Mouse (Mus musculus) embryo, embryonic 9.5 days (tissue): Measurements from ENCODE around the gene Hhatl.

Source experiments
- DNase-seq: peaks from one replicate; pipeline ENCODE4 v3.0.0-alpha.2; 2017; ENCODE audit errors: extremely low spot score

Hhatl gene

DNA sequence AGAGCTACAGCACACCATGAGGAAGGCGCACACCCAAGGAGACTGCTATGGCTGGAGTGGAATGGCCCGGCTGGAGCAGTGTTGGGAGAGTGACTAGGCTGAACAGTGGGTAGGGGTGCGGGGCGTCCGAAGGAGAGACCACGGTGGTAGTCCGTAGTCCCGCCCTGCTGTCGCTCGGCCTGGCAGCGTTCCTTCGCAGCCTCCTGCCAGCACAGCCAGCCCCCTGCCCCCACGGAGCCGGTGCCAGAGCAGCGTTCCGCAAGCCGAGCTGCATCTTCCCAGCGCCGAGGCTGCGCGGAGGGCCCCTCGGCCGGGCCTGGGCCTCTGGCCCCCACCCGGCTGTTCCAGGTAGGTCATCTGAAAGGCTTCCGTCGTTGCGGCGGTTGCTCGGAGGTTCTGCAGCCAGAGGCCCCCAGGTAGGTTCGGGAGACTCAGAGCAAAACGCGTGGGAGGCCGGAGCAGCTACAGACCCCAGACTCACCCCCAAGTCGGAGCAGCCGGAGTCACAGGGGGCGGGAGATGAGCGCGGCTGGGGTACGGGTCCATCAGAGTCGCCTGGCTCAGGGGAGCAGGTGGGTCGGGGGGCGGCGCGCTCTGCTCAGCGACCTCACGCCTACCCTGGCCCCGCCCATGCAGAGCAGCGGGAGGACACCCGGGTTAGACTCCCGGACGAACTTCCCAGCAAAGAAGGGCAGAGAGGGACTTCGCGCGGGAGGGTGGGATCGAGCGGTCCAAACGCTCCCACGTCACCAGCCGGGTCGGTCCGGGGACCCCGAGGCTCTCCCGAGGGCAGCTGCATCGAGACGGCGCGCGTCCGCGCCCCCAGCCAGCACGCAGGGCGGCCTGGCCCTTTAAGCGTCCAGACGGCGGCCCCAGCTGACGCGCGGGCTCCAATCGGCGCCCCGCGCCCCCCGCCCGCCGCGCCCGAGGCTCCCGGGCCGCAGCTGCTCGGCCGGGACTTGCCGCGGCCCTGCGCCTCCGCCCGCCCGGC is 32.9 kb downstream of the Hhatl start, which contains the start of gene Zfp651:
Gene Zfp651, plus strand, starts transcription at position 240 of the 991 bp plus-strand sequence.
- peak; percentile 80 for DNase-seq

DNA sequence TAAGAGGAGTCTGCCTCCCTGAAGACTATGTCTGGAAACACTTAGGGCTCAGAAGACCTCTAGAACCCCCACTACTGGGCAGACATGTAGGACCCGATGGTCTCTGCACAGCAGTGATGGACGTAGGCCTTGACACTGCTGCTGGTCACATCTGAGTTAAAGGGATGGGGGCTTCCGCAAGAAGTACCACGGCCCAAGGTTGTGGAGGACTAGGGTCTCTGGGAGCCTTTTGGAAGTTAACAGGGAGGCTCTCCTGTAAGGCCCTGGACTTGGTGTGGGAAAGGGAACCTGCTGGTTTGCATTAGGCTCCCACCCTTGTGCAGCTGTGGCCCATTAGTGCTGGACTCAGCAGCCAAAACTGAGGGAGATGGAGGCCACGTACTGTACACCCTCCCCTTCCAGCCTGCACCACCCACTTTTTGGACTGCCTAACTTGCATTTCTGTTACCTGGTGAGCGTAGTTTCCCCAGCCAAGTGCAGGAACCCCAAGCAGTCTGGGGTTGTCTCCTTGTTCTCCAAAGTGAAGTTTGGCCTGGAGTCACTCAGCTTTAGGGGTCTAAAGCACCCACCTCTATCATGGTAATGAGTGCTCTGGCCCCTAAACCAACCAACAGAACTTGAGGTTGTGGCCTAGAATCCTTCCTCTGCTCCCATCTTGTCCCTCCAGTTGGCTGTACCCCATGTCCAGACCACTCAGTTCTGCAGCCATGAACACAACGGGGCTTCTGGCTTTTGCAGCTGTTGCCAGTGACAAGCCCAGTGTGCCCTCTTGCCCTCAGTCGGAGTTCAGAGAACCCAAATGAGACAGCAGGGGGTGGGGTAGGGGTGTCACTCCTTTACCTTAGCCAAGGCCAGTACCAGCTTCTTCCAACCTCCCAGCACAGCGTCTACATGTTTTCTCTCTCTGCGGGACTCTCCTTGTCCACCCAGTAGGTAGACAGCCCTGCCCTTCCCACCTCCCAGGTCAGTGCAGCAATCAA is 34.2 kb downstream of the Hhatl start:
- peak; percentile 24 for DNase-seq

DNA sequence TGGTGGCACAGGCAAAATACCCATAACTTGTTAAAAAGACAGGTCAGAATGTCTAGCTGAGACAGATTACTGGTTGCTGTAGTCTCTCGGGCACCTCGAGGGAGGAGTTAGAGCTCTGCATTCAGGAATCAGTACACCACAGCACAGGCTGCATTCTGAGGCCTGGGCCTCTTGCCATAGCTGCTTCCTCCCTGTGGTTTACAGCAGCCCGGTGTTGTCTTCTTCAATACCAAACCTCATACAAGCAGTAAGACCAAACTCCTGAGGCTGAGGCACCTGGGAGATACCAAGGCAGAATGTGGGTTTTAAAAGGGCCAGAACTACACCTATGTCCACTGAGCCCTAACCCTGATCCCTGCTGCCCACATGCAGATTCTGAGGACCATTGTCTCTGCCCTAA is 34.9 kb downstream of the Hhatl start:
- peak; percentile 16 for DNase-seq

DNA sequence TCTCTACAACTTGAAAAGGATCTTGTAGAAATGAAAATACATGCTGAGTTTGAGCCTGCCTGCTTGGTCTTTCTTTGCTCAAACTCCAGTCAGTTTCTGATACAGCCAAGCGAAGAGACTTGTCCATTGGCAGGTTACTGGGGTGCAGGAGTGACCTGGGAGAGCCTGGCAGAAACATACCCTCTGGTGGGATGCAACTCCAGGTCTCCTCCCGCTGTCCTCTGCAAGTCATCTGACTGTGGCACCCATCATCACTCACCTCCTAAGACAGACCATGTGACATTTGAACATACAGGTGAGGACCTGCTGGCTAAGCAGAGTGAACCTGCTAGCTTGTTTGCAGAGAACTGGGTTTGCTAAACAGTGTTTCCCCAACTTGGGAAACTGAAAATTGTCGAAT is 35.5 kb downstream of the Hhatl start:
- DNase-seq, result no peak

DNA sequence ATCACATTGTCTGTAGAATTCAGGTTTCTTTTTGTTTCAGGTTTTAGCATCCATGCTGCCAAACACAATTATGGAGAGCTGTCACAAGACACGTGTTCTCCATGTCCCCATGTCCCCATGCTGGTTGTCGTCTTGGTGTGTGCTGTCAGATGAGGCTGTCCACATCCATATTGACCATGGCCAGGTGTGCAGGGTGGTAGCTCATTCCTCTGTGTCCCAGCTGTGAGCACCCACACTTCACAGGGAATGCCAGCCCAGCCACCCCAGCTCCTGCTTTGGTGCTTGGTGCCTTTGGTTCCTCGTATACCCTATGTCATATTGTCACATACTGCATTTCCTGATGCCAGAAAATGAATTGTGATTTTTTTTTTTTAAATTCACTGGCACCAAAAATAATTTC is 37.7 kb downstream of the Hhatl start:
- DNase-seq, result no peak

DNA sequence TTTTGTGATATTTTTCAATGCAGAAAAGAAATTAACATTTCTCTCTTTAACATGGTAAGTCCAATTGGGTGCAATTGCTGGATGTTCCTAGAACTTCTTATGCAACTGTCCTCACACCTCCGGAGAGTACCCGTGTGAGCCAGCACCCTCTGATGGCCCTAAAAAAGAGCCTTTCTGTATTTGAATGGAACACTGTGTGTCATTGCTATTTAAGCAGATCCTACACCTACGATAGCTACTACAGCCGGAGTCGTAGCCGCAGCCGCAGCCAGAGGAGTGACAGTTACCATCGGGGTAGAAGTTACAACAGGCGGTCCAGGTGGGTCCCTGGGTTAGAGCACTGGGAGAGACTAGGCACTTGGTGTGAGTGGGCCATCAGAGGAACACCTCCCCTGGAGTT is 39.5 kb downstream of the Hhatl start:
- no peak for DNase-seq

DNA sequence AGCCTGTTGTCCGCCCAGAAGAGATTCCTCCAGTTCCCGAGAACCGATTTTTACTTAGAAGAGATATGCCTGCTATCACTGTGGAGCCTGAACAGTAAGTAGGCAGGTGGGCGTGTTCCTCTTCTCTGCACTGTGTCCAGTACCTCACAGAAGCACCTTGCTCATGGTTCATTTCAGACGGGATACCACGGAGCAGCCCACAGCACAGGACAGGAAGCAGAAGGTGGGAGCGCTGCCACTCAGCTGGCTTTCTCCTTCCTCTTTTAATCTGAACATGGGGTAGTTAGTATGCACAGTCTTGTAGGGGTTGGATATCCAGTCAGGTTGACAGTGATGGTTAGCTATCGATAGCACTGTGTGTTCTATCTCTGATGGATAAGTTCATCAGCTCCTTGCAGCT is 48.3 kb downstream of the Hhatl start:
- DNase-seq, result no peak

DNA sequence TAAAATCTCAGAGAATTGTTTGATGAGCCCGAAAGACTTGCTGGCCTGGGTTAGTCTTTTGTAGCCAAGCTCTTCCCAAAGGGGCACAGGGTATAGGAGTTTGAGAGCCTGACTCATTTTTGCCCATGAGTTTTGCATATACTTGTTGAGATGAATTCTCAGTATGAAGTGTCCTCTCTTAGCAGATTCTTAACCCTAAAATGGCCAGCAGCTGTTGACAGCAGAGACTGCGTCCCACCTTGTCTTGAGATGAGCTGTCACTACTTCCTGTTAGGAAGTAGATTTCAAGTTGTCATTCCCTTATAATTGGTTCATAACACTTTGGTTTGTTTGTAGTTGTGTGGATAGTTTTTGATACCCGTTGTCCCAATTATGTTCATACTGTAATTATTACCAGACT is 51.1 kb downstream of the Hhatl start:
- no peak for DNase-seq

DNA sequence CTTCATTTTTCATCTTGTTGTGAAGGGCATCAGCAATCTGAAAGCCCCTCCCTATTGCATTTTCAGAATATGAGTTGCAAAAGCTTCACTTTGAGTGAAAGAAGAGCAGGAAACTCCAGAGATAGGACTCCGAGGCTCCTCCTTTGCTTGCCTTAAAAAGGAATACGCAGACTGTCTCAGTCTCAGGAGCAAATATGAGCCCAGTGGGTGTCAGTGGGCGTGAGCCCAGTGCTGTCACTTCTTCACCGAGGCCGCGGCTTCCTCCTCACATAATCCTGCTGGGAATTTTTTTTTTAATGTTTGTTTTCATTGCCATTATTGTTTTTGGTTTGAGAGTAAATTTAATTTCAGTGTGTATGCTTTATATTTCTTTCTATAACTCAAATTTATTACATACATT is 51.8 kb downstream of the Hhatl start:
- DNase-seq, result no peak
